Mouse (Mus musculus): ENCODE results near the gene Frat1. TPM values are rescaled to one million over a fixed set of nuclear protein-coding genes. Genes with fewer than 3 reads are reported as not detected.

The Frat1 gene
- 7.7 and 11.1 TPM in 2 replicates for total RNA-seq (2021)
- long read RNA-seq, transcript Frat1-201 (1 exons, 2,614 nt), result major isoform, 11 of 11 reads
- long read RNA-seq, partial matches to known transcripts, result 0 of 11 reads
- long read RNA-seq, other reads (novel, unspliced or antisense), result 0 of 11 reads

DNA sequence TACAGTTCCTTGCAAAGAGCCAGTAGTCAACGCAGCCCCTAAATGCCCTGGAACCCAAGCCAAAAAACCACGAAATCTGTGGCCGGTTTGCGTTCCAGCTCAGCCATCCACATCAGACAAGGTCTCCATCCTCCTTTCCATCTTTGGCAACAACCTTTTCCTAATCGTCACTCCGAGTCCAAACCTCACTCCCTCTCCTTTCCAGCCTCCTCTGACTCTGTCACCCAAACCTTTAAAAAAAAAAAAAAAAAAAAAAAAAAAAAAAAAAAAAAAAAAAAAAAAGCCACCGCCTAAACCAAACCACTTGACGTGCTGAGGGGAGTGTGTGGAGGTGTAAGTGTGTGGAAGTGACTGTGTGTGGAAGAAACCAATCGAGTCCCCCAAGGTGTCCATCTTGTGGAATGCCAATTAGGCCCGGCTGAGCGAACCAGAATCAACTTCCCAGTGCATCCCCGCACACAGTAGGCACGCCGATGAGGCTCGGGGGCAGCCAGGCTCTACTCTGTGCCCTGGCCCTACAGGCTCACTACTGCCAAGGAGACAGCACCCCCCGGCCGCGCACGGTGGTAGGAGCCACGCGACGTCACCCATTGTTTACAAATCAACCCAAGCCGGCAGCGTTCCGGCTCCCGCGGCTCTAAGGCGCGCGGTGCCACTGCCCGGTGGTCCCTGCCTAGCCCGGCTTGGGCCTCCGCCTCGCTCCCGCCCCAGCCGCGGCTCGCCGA lies at the start of gene Frat1:
TSS of gene Frat1 (plus strand) at position 590 of the 725 bp plus-strand sequence.
- DNase-seq, result peak; percentile 85

DNA sequence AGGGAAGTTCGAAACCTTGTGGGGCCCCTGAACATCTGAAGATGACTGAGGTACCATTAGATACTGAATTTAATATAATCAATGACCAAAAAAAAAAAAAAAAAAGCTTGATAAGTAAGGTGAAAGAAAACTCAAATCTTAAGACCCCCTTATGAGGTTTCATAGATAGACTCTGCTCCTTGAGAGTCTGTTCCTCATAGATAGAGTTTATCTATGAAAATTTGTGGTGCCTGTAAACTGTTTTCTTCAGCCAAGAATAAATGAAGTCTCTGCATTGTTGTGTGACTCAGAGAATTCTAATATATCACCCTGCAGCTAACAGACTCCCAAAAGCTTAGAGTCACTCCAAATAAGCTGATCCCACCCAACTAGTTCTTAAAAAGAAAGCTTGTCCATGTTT lies 42.9 kb upstream of the Frat1 start:
- DNase-seq, result no peak

DNA sequence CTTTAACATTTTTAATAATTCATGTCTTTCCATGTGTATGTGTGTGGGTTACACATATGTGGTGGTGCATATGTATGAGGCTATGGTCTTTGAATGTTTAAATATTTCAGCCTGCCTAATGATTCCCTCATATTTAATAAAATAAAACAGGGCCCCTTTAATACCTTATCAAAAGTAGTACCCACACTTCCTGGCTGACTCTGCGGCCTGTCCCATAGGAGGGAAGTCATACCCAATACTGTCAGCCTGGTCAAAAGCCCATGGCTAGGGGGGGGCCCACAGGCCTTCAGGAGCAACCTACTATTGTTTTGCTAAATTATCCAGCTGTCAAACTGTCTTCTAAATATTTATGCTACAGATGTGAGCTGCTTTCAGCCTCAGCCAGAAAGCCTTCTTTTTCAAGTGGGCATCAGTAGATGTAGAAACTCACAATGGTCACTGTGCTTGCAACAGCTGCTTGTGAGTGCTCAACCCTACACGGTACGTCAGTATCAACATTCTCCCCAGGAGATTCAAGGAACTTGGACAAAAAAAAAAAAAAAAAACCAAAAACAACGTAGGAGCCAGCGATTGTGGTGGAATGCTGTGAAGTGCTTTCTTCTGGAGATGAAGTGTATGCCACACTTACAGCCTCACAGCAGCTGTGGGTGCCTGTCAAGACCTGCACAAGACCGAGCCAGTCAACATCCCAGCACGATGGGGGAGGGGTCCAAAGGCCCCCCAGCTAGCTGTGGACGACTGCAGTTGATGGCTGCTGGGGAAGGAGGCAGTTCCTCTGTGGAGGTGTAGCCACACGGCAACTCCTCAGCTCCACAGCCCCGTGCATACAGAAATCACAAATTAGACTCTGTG lies 40.4 kb upstream of the Frat1 start:
- no peak for DNase-seq

DNA sequence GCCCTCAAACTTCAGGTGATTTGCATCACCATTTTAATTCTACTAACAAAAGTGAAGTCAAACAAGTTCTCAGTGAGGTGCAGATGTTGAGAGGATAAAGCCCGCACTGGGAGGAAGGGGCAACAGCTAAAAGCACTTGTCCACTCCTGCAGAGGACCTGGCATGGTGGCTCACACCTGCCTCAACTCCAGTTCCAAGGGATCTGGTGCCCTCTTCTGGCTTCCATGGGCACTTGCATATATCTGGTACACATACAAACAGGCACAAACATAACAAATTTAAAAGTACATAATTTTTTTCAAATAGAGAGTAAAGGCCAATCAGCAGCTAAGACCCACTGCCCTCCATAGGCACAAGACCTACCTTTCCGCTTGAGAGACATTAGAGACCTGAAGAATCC lies 38.4 kb upstream of the Frat1 start:
- no peak for DNase-seq

DNA sequence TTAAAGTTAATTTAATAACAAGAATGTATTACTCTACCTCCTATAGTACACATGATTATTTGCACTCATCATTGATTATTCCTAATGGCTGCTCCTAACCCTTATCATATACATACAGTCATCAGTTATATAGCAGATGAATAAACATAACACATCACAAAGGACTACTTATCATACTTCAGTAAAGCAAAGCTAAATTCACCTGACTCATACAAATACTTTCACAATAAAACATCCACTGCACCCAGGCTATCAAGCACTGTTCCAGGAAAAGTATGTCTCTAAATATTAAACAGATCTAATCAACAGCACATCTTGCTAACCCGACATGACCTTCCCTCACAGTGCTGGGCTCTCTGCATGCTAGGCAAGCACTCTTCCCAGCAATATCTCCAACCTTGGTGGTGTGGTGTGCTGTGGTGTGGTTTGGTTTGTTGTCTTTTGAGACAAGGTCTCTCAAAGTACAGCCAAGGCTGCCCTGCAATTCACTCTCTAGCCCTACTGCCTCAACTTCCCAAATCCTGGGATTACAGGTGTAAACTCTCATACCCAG lies 36.8 kb upstream of the Frat1 start:
- no peak for DNase-seq

DNA sequence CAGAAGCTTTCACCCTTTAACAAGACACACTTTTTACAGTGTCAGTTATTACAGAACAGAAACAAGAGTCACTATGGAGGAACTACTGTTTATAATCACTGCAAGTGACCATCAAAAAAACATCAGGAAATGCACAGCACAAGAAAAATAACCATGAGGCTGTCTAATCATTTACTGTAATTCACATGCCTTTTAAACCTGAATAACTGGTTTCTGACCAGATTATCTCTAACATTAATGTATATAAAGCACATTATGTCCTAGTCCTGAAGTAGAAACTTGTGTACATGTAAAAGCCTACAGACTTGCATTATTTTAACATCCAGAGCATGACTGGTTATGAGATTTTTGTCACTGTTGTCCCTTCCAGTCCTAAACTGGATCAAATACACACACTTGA lies 35.8 kb upstream of the Frat1 start:
- DNase-seq, result no peak

DNA sequence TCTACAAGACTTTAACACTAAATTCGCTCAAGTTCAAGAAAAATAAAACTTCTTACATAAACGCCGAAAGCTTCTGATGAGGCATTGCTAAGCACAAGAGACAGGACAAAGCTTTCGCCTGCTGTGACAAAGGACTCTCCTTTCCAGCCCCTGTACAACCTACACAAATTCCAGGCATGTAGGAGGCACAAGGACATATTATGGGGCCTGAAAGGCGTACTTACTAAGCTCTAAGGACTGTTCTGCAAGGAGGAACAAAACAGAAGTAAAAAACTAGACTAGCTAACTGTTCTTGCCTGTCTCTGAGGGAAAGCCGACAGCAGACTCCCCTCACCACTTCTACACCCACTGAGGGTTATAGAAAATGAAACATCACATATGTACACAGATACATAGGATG lies 34.9 kb upstream of the Frat1 start:
- DNase-seq, result no peak

DNA sequence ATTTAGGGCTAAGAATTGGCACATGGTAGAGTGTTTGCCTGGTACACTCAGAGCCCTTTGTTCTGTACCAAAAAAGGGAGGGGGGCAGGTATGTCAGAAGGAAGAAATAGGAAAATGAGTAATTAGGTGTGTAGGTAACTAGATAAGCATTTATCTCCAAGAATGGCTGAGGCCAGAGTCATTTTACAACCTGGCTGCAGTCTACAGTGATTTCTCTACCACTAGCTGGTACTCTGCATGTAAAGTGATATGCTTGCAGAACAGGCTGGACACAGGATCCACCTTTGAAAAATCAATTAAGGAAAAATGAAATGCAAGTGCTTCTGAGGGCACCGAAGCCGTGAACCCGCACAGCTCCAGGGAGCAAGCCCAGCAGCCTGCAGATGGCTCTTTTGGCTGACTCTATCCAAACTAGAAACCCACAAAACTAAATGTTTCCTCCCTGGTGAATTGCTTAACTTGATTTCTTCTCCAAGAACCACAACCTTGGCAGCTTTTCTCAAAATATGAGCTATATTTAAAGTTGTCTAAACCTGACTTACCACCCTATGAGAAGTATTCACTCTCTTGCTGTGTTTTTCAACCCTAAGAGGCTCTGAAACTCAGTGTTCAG lies 33.5 kb upstream of the Frat1 start:
- no peak for DNase-seq

DNA sequence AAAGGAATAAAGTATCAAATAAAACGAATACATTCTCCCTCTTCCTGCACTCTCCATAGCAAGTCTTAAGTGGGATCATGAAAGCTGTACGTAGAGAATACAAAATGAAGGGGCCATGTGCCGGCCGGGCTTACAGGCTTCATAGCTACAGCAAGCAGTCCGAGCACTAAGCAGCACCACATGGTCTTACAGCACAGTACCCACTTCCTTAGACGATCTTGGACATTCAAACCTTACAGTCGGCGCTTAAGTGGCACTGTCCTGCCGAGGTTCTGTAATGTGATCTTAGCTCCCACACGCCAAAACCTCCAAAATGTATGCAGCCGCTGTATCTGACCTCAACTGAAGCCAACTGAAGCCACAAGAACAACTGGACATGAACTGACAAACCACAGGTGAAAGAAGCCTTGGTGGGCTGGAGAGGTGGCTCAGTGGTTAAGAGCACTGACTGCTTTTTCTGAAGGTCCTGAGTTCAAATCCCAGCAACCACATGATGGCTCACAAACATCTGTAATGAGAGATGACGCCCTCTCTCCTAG lies 32.9 kb upstream of the Frat1 start:
- DNase-seq, result no peak

DNA sequence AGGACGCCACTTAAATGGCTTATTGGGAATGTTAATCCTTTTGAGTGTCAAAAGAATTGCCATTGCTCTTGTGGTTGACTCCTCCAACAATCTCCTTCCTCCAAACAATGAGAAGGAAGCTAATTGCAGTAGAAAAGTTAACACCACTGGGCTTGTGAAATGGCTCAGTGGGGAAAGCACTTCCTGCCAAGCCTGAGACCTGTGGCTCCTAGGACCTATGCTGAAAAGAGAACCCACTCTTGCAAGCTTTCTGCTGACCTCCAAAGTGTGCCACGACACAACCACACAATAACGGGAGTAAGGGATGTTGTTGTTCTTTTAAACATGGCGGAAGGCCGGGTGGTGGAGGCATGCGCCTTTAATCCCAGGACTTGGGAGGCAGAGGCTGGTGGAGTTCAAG lies 32.2 kb upstream of the Frat1 start:
- DNase-seq, result no peak

DNA sequence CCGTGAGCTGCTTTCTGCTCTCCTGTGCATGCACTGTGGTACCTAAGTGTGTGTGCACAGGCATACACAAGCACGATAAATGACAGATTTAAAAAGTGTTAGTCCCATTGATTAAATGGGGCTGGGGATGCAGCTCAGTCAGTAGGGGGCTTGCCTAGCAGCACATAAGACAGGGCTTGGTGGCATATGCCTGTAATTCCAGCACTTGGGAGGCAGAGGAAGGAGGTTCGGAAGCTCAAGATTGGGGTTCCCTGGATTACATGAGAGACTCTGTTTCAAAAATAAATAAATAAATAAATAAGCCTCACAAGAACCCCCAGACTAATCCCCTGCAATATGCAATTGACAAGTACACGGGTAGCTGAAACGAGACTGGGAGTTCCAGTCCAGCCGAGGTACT lies 29.3 kb upstream of the Frat1 start:
- no peak for DNase-seq

DNA sequence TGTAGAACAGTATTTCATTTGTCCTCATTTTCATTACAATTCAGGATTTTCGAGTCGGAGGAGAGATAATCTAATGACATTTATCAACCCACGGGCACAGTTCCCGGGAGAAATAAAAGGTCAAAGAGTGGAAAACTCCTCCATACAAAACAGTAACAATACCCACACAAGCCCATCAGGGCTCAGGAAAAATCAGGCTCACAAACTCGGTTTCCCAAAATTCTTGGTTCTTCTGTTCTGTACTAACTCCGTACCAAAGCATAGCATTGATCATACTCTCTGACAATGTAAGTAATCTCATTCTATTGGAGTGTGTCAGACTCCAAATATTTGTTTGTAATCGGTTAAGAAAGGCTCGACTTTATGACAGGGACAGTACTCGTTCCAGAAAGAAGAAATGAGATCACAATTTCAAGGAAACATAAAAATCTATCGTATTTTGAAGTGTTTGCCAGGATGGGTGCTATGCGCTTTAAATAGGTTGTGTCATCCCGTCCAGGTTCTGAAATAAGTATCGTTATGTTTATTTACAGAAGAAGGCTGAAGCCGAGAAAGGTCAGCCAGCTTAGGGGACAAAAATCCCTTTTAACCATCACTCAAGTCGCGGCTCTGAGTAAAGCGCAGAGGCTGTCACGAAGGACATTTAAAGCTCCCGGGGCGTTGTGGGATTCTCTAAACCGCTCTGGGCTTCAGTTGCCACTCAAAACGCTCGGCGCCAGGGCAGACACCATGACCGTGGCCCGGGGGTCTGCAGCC lies 28.6 kb upstream of the Frat1 start:
- no peak for DNase-seq

DNA sequence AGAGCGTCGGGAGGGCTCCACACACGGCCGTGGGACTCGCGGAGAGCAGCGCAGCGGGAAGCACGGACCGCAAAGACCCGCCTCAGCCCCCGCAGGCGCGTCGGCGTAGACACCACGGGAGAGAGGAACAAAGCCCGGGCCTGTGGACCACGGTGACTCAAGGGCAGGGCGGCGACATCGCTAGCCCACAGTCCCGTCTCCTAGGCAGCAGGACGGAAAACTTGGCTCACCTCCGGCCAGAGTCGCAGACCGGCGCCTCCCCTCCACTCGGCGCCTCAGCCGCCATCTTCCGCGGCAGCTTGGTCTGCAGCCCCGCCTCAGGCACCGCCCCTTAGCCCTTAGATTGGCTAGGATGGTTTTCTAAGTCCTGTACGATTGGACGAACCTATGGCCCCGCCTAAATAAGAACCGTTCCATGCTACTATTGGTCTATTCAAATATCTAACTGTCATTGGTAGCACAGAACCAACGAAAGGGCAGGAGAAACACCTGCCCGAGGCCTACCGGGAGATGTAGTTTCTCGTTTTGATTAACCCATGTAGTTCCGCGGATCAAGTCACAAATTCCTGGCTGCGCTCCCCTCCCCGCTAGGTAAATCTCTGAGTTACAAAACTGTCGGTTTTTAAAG lies 27.9 kb upstream of the Frat1 start, which contains the start of gene Arhgap19:
TSS of gene Arhgap19 (minus strand) at position 306 of the 628 bp plus-strand sequence.
- DNase-seq, result peak; percentile 90

DNA sequence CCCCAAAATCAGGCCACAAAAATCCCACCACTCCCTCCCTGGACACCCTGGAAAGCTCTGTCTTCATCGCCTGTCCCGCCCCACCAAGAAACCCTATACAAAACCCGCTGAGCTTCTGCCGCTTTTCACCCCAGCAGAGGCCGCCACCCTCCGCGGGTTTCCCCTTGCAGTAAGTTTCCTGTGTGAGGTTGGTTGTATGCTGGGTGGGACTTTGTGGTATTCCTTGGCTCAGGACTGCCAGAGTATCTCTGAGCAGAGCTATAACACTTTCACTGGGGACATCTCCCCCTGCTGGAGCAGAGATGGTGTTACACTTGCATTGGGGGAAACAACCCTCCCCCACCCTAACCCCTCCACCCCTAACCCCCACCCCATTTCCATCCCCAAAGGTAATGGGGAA lies 26.4 kb upstream of the Frat1 start:
- no peak for DNase-seq

DNA sequence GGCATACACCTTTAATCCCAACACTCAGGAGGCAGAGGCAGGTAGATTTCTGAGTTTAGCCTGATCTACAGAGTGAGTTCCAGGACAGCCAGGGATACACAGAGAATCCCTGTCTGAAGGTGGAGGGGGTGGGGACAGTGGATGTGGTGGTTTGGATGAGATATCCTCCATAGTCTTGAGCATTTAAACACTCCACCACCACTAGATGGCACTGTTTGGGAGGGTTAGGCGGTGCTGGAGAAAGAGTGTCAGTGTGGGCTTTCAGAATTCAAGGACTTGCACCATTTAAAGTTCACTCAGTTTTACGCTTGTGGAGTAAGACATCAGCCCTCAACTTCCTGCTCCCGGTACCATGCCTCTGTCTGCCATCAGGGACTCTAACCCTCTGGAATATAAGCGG lies 23.9 kb upstream of the Frat1 start:
- no peak for DNase-seq

DNA sequence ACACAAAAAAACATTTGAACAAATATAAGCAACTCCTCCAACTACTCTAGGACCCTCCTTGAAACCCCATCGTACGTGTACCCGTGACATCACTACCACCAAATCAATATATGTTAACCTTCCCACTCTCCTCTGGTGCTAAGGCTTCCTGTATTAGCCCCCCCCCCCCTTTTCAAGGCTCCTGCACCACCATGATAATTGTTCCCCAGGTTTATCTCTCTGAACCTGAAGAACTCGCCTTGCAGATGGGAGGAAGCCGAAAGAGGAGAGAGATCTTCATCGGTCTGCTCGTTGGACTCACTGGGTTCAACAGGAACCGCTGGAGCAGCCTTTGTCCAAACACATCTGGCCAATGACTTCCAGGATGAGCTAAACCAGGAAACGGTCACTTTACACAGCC lies 22.3 kb upstream of the Frat1 start:
- no peak for DNase-seq

DNA sequence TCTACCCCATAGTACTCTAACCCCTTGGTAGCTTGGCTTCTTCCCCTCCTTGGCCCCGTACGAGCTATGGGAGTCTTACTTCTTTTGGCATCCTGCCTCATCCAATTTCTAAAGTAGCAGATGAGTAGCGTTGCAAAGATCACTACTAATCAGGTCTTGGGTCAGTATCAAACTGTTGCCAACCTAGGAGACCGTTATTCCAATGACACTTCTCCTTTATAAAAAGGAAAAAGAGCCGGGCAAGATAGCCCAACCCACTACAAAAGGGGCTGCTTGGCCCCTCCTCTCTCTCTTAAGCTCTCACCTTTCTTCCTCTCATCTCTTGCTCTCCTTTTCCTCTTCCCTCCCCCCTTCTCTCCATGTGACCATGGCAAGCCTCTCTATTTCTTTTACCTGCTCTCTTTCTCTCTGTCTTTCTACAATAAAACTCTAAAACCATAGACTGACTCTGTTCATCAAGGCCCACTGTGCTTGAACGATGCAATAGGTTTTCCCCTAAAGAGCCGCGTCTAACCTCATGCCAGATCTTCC lies 21.6 kb upstream of the Frat1 start:
- DNase-seq, result no peak

DNA sequence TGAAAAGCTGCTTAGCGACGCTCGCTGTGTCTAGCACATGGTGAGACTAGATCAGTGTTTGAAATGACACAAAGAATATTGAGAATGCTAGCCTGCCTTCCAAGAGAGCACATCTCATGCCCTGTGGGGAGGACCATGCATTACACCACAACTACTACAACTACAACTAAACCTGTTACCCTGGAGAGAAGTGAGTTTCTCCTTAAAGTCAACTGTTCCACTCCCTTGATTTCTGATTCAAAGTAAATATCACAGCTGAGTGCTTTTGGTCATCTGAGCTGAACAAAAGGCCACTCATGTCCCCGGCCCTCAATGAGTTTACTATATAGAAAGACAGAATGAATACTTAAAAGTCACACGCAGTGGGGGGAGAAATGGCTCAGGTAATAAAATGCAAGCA lies 19.7 kb upstream of the Frat1 start:
- DNase-seq, result no peak

DNA sequence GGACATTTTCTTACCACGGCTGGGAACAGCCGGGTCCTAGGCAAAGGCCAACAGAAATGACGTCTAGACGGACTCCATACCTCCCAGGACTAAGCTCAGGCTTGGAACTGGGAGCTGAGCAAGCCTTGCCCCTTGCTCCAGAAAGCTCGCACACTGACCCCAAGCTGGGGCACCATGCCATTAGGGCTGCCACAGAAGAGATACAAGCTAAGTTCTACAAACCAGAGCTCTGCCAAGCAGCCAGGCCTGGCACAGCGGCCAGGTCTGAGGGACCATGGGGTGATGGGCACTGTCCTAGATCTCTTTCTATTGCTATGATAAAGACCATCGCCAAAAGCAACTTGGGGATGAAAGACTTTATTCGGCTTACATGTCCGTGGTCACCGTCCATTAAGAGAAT lies 17.2 kb upstream of the Frat1 start:
- DNase-seq, result peak; percentile 40

DNA sequence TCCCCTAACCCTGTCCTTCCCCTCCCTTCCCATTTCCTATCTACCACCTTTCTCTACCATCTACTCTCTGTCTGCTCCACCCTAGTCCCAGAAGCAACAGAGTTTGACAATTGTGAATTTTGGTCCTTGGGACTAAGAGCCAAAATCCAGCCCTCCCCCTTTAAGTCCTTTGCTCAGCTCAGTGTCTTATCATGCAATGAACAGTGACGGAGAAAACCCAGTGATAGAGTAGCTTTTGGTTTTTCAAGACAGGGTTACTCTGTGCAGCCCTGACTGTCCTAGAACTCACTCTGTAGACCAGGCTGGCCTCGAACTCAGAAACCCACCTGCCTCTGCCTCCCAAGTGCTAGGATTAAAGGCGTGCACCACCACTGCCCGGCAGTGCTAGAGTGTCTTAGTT lies 16.4 kb upstream of the Frat1 start:
- DNase-seq, result no peak

DNA sequence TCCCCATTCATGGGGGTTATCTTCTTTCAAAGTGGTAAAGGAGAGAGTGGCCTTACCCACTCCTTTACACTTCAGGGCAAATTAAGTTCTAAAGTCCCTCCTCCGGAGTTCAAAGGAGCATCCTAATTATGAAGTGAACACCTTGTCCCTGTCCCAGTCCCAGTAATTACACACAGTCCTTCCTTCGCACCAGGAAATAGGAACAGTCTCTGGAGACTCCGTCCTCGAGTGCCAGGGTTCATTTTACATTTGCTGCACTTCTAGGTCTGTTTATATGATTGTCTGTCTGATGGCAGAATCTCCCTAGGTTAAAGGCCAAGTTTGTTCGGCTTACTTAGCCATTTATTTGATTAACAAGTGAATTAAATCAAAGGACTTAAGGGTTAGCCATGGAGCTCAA lies 13.4 kb upstream of the Frat1 start:
- DNase-seq, result no peak

All from adrenal gland, postnatal 25 days (tissue).